Mouse (Mus musculus): ENCODE measurements around the gene Tsc1. TPM values are rescaled to one million over a fixed set of nuclear protein-coding genes. Genes with fewer than 3 reads are reported as not detected.

The Tsc1 gene
- polyA plus RNA-seq, 1 experiment from 2014 or later, result 21.4 TPM

DNA sequence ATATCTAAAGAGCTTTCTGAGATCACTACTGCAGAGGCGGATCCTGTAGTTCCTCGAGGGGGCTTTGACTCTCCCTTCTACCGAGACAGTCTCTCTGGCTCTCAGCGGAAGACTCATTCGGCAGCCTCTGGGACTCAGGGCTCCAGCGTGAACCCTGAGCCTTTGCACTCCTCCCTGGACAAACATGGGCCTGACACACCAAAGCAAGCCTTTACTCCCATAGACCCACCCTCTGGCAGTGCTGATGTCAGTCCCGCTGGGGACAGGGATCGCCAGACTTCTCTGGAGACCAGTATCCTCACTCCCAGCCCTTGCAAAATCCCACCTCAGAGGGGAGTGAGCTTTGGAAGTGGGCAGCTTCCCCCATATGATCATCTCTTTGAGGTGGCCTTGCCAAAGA is 35.0 kb downstream of the Tsc1 start:
- 94% methylated on average over 8 of the region's 8 CpGs for WGBS
- Histone ChIP-seq H3K4me3 (no peak overlapping the region), H3K36me3 (replicated peaks) (peaks cover 99% of the 10 kb centered on the region), H3K27me3 (replicated peaks; ENCODE audit: low read depth, poor library complexity, severe bottlenecking) (no peaks in the 10 kb centered on the region), H3K9me3 (no peaks in the 10 kb centered on the region), H3K27ac (replicated peaks) (no peak overlapping the region), H3K4me1 (no peaks in the 10 kb centered on the region)
- no peak for DNase-seq (ENCODE audit: low spot score)

DNA sequence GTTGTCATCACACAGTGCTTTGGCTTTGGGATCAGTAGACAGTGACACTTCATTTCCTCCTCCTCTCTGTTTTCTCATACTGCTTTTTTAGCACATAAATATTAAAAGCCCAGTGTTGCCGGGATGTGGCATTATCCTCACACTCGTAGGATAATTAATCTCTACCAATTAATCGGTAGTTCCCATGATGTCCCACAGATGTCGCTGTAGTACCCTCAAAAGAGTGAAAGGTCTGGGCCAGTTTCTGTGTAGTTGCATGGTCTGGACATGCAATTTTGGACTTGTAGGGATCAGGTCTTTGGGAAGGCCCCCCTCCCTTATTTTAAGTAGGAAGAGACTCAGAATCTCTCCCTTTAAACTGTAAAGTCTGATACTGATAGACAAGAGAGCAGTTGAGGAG is 39.7 kb downstream of the Tsc1 start:
- no peak for DNase-seq (ENCODE audit: low spot score)

DNA sequence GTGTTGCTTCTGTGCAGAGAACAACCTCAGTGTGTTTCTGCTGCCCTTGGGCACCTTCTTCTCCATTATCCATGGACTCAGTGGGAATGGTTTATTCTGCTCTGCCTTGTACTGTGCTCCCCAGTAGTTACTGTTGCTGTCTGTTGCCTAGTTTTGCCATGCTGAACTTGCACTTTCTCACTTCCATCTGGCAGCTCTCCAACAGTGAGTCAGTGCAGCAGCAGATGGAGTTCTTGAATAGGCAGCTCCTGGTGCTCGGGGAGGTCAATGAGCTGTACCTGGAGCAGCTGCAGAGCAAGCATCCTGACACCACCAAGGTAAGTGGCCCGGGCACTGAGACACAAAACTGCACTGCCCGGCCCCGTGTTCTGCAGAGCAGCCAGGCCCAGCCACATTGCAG is 40.7 kb downstream of the Tsc1 start:
- no peaks in the 10 kb centered on the region for H3K9me3 ChIP-seq
- DNase-seq (ENCODE audit: low spot score), result no peak
- peaks cover 99% of the 10 kb centered on the region for H3K36me3 ChIP-seq (replicated peaks)
- no peak overlapping the region for H3K27ac ChIP-seq (replicated peaks)
- H3K27me3 ChIP-seq (replicated peaks; ENCODE audit: low read depth, poor library complexity, severe bottlenecking), result no peaks in the 10 kb centered on the region
- H3K4me1 ChIP-seq, result no peaks in the 10 kb centered on the region
- WGBS, result 97% methylated on average over 4 of the region's 4 CpGs
- H3K4me3 ChIP-seq, result no peak overlapping the region

More for the DNA sequence above, 39.7 kb downstream of the Tsc1 start:
- no peak overlapping the region for H3K27ac ChIP-seq (replicated peaks)
- no peaks in the 10 kb centered on the region for H3K27me3 ChIP-seq (replicated peaks; ENCODE audit: low read depth, poor library complexity, severe bottlenecking)
- H3K36me3 ChIP-seq (replicated peaks), result peaks cover 99% of the 10 kb centered on the region
- H3K4me1 ChIP-seq, result no peaks in the 10 kb centered on the region
- WGBS, result 53% methylated on average over 4 of the region's 4 CpGs
- H3K4me3 ChIP-seq, result no peak overlapping the region
- H3K9me3 ChIP-seq, result no peaks in the 10 kb centered on the region

DNA sequence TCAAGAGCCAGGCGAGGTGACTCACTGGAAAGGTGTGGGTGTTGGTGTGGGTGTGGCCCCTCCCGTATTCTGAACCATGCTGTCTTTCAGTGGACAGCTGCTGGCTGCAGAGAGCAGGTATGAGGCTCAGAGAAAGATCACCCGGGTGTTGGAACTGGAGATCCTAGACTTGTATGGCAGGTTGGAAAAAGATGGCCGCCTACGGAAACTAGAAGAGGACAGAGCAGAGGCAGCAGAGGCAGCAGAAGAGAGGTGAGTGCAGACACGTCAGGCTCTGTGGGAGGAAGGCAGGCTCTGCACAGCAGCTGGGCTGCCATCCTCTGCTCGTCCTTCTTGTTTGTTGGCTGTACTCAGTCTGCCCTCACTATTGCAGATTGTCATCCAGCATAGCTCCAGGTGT is 44.9 kb downstream of the Tsc1 start:
- no peaks in the 10 kb centered on the region for H3K27me3 ChIP-seq (replicated peaks; ENCODE audit: low read depth, poor library complexity, severe bottlenecking)
- DNase-seq (ENCODE audit: low spot score), result no peak
- H3K9me3 ChIP-seq, result no peaks in the 10 kb centered on the region
- H3K4me3 ChIP-seq, result no peak overlapping the region
- H3K27ac ChIP-seq (replicated peaks), result no peak overlapping the region
- WGBS, result 86% methylated on average over 7 of the region's 7 CpGs
- peaks cover 3% of the 10 kb centered on the region; the same call in 1 of the 2 replicates for H3K4me1 ChIP-seq
- H3K36me3 ChIP-seq (replicated peaks), result peaks cover 80% of the 10 kb centered on the region

- peaks cover 54% of the 10 kb centered on the region for H3K36me3 ChIP-seq (replicated peaks)
- 48% methylated on average over 3 of the region's 3 CpGs for WGBS
- DNase-seq (ENCODE audit: low spot score), result peak; percentile 40
- no peaks in the 10 kb centered on the region for H3K27me3 ChIP-seq (replicated peaks; ENCODE audit: low read depth, poor library complexity, severe bottlenecking)
- peaks cover 3% of the 10 kb centered on the region; the same call in 1 of the 2 replicates for H3K4me1 ChIP-seq
- H3K9me3 ChIP-seq, result no peaks in the 10 kb centered on the region
- no peak overlapping the region for H3K27ac ChIP-seq (replicated peaks)
- H3K4me3 ChIP-seq, result no peak overlapping the region
Observed at GRCm38 (mm10) chr2:28688431-28688830, 47.4 kb downstream of the Tsc1 start.

GRCm38 (mm10) chr2:28692692-28693091 is 51.7 kb downstream of the Tsc1 start:
- no peak for DNase-seq (ENCODE audit: low spot score)
- no peaks in the 10 kb centered on the region for H3K9me3 ChIP-seq
- H3K27ac ChIP-seq (replicated peaks), result no peak overlapping the region
- H3K36me3 ChIP-seq (replicated peaks), result peaks cover 12% of the 10 kb centered on the region
- no peak overlapping the region for H3K4me3 ChIP-seq
- 80% methylated on average over 9 of the region's 9 CpGs for WGBS
- no peaks in the 10 kb centered on the region for H3K27me3 ChIP-seq (replicated peaks; ENCODE audit: low read depth, poor library complexity, severe bottlenecking)
- H3K4me1 ChIP-seq, result peaks cover 4% of the 10 kb centered on the region

- H3K4me1 ChIP-seq, result peaks cover 33% of the 10 kb centered on the region
- H3K27me3 ChIP-seq (replicated peaks; ENCODE audit: low read depth, poor library complexity, severe bottlenecking), result no peaks in the 10 kb centered on the region
- H3K27ac ChIP-seq (replicated peaks), result no peak overlapping the region
- DNase-seq (ENCODE audit: low spot score), result no peak
- 73% methylated on average over 5 of the region's 5 CpGs for WGBS
- H3K4me3 ChIP-seq, result no peak overlapping the region
- no peaks in the 10 kb centered on the region for H3K9me3 ChIP-seq
- H3K36me3 ChIP-seq (replicated peaks), result no peaks in the 10 kb centered on the region
Observed at GRCm38 (mm10) chr2:28698566-28698965, 57.5 kb downstream of the Tsc1 start.

DNA sequence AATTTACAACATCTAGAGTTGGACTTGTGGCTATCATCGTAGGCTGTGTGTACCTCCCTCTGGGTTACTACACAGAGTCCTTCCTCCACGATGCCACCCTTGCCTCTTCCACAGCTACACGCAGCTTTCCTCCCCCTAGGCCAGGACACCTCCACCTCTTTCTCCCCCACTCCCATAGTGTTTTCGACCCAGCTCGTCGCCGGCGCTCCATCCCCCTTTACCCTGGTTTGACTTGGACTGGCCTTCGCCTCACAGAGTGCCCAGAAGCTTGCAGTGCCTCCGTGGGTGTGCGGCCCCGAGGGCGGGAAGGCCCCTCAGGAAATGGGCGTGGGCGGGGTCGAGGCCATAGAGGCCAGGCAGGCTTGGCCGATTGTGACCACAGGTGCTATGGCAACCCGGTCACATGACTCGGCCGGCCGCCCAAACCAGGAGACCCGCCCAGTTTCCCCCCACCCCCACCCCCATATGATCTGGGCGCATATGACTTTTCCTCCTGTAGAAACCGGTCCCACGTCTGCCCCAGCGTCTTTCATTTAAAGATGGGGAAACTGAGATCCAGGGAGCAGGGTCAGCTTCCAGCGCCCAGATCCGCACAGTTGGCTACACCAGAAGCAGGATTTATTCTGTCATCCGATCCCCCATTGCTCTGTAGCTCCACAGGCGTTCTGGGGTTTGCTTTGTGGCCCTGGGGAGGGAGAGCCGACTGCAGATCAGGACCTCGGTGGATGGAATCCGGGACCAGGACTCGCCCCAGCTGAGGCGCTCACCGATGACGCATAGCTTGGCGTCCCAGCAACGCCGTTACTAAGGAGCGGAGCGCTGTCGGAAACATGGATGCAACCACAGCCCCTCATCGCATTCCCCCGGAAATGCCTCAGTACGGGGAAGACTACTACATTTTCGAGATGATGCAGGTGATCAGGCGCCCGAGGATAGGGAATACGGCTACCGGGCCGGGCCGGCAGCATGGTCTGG is 58.6 kb downstream of the Tsc1 start, which contains the start of the genes Spaca9 and Ak8:
Spaca9 (minus strand) TSS at position 367 of the 975 bp plus-strand sequence.
Ak8 (plus strand) TSS at position 804 of the 975 bp plus-strand sequence.
- 1% methylated on average over 53 of the region's 53 CpGs for WGBS
- H3K9me3 ChIP-seq, result no peaks in the 10 kb centered on the region
- H3K4me3 ChIP-seq, result peak within 1 kb of the TSS; percentile 75
- no peaks in the 10 kb centered on the region for H3K36me3 ChIP-seq (replicated peaks)
- no peaks in the 10 kb centered on the region for H3K27me3 ChIP-seq (replicated peaks; ENCODE audit: low read depth, poor library complexity, severe bottlenecking)
- peak within 1 kb of the TSS; percentile 82 for H3K27ac ChIP-seq (replicated peaks)
- DNase-seq (ENCODE audit: low spot score), result peak; percentile 90
- H3K4me1 ChIP-seq, result peaks cover 33% of the 10 kb centered on the region

DNA sequence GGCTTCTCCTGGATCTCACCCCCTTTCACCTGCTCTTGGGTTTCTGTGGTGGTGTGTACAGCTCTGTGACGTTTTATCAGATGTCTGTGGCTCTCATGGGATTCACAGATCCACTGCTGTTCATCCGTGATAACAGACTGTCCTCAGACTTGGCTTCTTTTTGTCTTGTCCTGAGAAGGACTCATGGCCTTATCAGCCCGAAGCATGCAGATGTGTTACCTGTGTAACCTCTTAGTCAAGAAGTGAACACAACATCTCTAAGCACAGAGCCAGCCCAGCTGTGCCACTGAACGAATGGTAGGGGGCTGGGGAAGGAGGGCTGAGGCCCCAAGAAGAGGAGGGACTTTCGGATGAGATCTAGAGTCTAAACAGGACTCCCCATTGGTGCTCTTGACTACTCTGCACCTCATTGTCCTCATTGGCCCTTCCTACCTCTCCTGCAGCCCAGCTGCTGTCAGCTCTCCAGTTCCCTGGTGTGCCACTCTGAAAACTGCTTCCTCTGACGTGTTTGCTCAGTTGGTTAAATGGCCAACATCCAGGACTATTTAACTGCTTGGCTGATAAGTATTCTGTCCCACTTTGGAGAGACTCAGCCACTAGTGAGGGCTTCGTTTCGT is 60.7 kb downstream of the Tsc1 start:
- no peak for DNase-seq (ENCODE audit: low spot score)
- H3K36me3 ChIP-seq (replicated peaks), result no peaks in the 10 kb centered on the region
- 69% methylated on average over 8 of the region's 8 CpGs for WGBS
- no peaks in the 10 kb centered on the region for H3K9me3 ChIP-seq
- peaks cover 44% of the 10 kb centered on the region for H3K4me1 ChIP-seq
- no peak overlapping the region for H3K4me3 ChIP-seq
- H3K27ac ChIP-seq (replicated peaks), result no peak overlapping the region
- no peaks in the 10 kb centered on the region for H3K27me3 ChIP-seq (replicated peaks; ENCODE audit: low read depth, poor library complexity, severe bottlenecking)

GRCm38 (mm10) chr2:28706106-28706636 is 65.1 kb downstream of the Tsc1 start:
- Histone ChIP-seq H3K27me3 (replicated peaks; ENCODE audit: low read depth, poor library complexity, severe bottlenecking) (no peaks in the 10 kb centered on the region), H3K36me3 (replicated peaks) (no peaks in the 10 kb centered on the region), H3K9me3 (no peaks in the 10 kb centered on the region), H3K4me3 (no peak overlapping the region), H3K4me1 (peaks cover 26% of the 10 kb centered on the region), H3K27ac (replicated peaks) (no peak overlapping the region; the same call in 1 of the 2 replicates)
- no peak for DNase-seq (ENCODE audit: low spot score)
- 70% methylated on average over 8 of the region's 8 CpGs for WGBS

GRCm38 (mm10) chr2:28706787-28707186 is 65.8 kb downstream of the Tsc1 start:
- Histone ChIP-seq H3K27ac (replicated peaks) (no peak overlapping the region), H3K4me1 (peaks cover 27% of the 10 kb centered on the region), H3K9me3 (no peaks in the 10 kb centered on the region), H3K4me3 (no peak overlapping the region), H3K36me3 (replicated peaks) (no peaks in the 10 kb centered on the region), H3K27me3 (replicated peaks; ENCODE audit: low read depth, poor library complexity, severe bottlenecking) (no peaks in the 10 kb centered on the region)
- 71% methylated on average over 6 of the region's 6 CpGs for whole genome bisulfite sequencing
- no peak for DNase-seq (ENCODE audit: low spot score)

DNA sequence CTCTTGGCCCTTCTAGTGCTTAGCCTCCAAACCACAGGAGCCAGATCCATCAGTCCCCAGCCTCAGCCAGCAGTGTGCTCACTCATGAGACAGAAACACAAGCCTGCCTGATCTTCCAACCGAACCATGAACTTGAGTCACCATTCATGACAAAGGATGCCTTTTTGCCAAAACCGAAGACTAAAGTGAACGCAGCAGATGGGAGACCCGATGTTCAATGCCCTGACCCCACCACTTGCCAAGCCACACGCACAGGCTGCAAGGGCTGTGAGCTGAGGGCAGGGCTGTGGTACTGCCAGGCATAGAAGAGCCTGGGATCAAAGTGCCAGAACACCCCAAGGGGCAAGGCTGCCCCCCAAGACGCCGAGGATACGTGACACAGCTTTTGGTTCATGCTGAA is 72.0 kb downstream of the Tsc1 start:
- Histone ChIP-seq H3K27me3 (replicated peaks; ENCODE audit: low read depth, poor library complexity, severe bottlenecking) (no peaks in the 10 kb centered on the region; the same call in 1 of the 2 replicates), H3K36me3 (replicated peaks) (no peaks in the 10 kb centered on the region), H3K9me3 (no peaks in the 10 kb centered on the region), H3K27ac (replicated peaks) (peak overlapping the region; percentile 21; the same call in 1 of the 2 replicates), H3K4me1 (peaks cover 21% of the 10 kb centered on the region), H3K4me3 (no peak overlapping the region)
- no peak for DNase-seq (ENCODE audit: low spot score)
- WGBS, result 86% methylated on average over 8 of the region's 8 CpGs

All from embryonic facial prominence, embryonic 10.5 days (tissue).